Mouse (Mus musculus) v-Abl transformed pro-B cells (cell line): Measurements from ENCODE around the gene Zkscan6.

Experiments
- in situ Hi-C, 2 experiments: fragments of 400-800 bp; cut with MboI; formaldehyde crosslinking; loops; one replicate each; pipeline ENCODE4 v1.15.1; 2025; ENCODE audit not compliant: unreplicated experiment in 2 of 2

Gene Zkscan6

GRCm38 (mm10) chr11:65806909-65807504 is at the start of gene Zkscan6:
Gene Zkscan6 (plus strand): TSS chr11:65807175.
- in situ Hi-C loops, result loop anchor here in 1 of 2 experiments (25.0 kb wide), 1 partner anchor 1230 kb away; the partner anchor contains the start of gene Tmem220

GRCm38 (mm10) chr11:65759350-65759749 is 47.6 kb upstream of the Zkscan6 start:
- in situ Hi-C loops, result no loop called here

- in situ Hi-C loops, result no loop called here
Measured at GRCm38 (mm10) chr11:65760912-65761311, 46.1 kb upstream of the Zkscan6 start.

- in situ Hi-C loops, result no loop called here
Measured at GRCm38 (mm10) chr11:65768445-65768844, 38.5 kb upstream of the Zkscan6 start.

- in situ Hi-C loops, result no loop called here
Measured at GRCm38 (mm10) chr11:65769990-65770389, 37.0 kb upstream of the Zkscan6 start.

GRCm38 (mm10) chr11:65771546-65771945 is 35.4 kb upstream of the Zkscan6 start:
- in situ Hi-C loops, result no loop called here

- in situ Hi-C loops, result no loop called here
Measured at GRCm38 (mm10) chr11:65773535-65773934, 33.4 kb upstream of the Zkscan6 start.

- in situ Hi-C loops, result no loop called here
Measured at GRCm38 (mm10) chr11:65773946-65774656, 32.9 kb upstream of the Zkscan6 start.

GRCm38 (mm10) chr11:65776906-65777611 is 29.9 kb upstream of the Zkscan6 start:
- in situ Hi-C loops, result no loop called here

- in situ Hi-C loops, result no loop called here
Measured at GRCm38 (mm10) chr11:65777810-65778209, 29.2 kb upstream of the Zkscan6 start.

GRCm38 (mm10) chr11:65779066-65779465 is 27.9 kb upstream of the Zkscan6 start:
- in situ Hi-C loops, result no loop called here

GRCm38 (mm10) chr11:65779578-65779977 is 27.4 kb upstream of the Zkscan6 start:
- in situ Hi-C loops, result no loop called here

GRCm38 (mm10) chr11:65781596-65781995 is 25.4 kb upstream of the Zkscan6 start:
- in situ Hi-C loops, result no loop called here

GRCm38 (mm10) chr11:65786160-65786559 is 20.8 kb upstream of the Zkscan6 start:
- in situ Hi-C loops, result no loop called here

GRCm38 (mm10) chr11:65787421-65788151 is 19.4 kb upstream of the Zkscan6 start:
- in situ Hi-C loops, result no loop called here

- in situ Hi-C loops, result no loop called here
Measured at GRCm38 (mm10) chr11:65788154-65788553, 18.8 kb upstream of the Zkscan6 start, which contains the start of gene Map2k4. Gene Map2k4 (minus strand): TSS chr11:65788297.

GRCm38 (mm10) chr11:65794428-65795219 is 12.4 kb upstream of the Zkscan6 start:
- in situ Hi-C loops, result no loop called here

- in situ Hi-C loops, result no loop called here
Measured at GRCm38 (mm10) chr11:65795896-65796295, 11.1 kb upstream of the Zkscan6 start.

- in situ Hi-C loops, result loop anchor here in 1 of 2 experiments (25.0 kb wide), 1 partner anchor 1235 kb away; the partner anchor contains the start of gene Tmem220
Measured at GRCm38 (mm10) chr11:65801899-65802298, 5.1 kb upstream of the Zkscan6 start.
